Mouse (Mus musculus): Measurements from ENCODE around the gene Ufm1. TPM values are rescaled to one million over a fixed set of nuclear protein-coding genes. Genes with fewer than 3 reads are reported as not detected.

Ufm1 gene
- polyA plus RNA-seq, 1 experiment, result 50.3 TPM

DNA sequence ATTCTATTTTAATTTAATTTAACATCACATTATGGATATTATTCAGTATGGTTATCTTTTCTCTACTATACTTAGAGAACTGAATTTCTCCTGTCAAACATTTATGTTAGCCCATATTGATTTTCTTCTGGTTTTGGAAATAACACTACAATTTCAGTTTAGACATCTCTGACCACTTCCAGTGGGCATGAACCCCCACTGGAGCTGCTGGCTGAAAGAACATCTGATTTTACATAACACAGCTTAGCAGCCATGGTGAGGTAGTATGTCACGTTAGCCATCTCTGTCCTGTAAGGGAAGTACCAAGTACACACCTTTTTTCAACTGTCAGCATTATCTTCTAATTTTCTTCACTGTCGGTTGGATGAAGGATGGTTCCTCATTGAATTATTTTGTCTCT lies 18.8 kb downstream of the Ufm1 start, which contains the start of gene Gm10985:
Gene Gm10985 (plus strand): TSS at position 301 of the 400 bp plus-strand sequence.
- H3K4me1 ChIP-seq (ENCODE audit: control insufficient read depth, insufficient read depth, low read length), result no peaks in the 10 kb centered on the region
- no peak within 1 kb of the TSS for H3K9ac ChIP-seq (ENCODE audit: low read depth, poor library complexity, severe bottlenecking)
- H3K9me3 ChIP-seq (replicated peaks; ENCODE audit: control insufficient read depth, insufficient read depth, low read length, poor library complexity, severe bottlenecking), result no peaks in the 10 kb centered on the region
- H3K27me3 ChIP-seq (ENCODE audit: control insufficient read depth, insufficient read depth, low read length, poor library complexity, severe bottlenecking), result no peaks in the 10 kb centered on the region; the same call in 1 of the 2 replicates
- TF ChIP-seq EP300 (IDR thresholded peaks at IDR 0.05; ENCODE audit: insufficient read depth, low read depth, low read length) (no peak), CTCF (IDR thresholded peaks at IDR 0.05; ENCODE audit: low read depth, low read length) (no peak), POLR2A (IDR thresholded peaks at IDR 0.05; ENCODE audit: insufficient read depth, low read length) (no peak)
- no peak within 1 kb of the TSS for H3K4me3 ChIP-seq (ENCODE audit: low read depth, low read length)
- no peaks in the 10 kb centered on the region for H3K36me3 ChIP-seq (ENCODE audit: control insufficient read depth, insufficient read depth, low read length, poor library complexity, severe bottlenecking)
- H3K27ac ChIP-seq (ENCODE audit: insufficient read depth, low read length), result no peak within 1 kb of the TSS

DNA sequence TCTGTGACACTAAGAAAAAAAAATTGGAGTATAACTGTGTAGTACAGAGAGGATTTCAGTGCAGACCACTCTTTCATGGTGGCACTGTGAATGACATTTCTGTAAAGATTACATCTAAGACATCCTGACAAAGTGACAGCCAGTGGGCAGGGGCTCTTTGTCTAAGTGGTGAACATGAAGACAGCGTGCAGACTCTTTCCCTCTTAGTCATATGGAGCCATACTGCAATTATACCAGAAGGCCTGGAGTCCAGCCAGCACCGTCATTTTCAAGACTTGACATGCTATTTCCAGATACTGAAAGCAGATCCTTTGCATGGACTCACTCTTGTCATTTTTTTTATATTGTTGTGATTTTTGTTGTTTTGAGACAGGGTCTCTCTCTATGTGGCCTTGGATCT lies 29.4 kb downstream of the Ufm1 start:
- Histone ChIP-seq H3K4me3 (ENCODE audit: low read depth, low read length) (no peak overlapping the region), H3K4me1 (ENCODE audit: control insufficient read depth, insufficient read depth, low read length) (no peaks in the 10 kb centered on the region), H3K9ac (ENCODE audit: low read depth, poor library complexity, severe bottlenecking) (no peak overlapping the region), H3K9me3 (replicated peaks; ENCODE audit: control insufficient read depth, insufficient read depth, low read length, poor library complexity, severe bottlenecking) (no peaks in the 10 kb centered on the region), H3K27ac (ENCODE audit: insufficient read depth, low read length) (no peak overlapping the region), H3K27me3 (ENCODE audit: control insufficient read depth, insufficient read depth, low read length, poor library complexity, severe bottlenecking) (no peaks in the 10 kb centered on the region), H3K36me3 (ENCODE audit: control insufficient read depth, insufficient read depth, low read length, poor library complexity, severe bottlenecking) (no peaks in the 10 kb centered on the region)
- no peak for TF ChIP-seq POLR2A (IDR thresholded peaks at IDR 0.05; ENCODE audit: insufficient read depth, low read length)
- no peak for TF ChIP-seq EP300 (IDR thresholded peaks at IDR 0.05; ENCODE audit: insufficient read depth, low read depth, low read length)
- TF ChIP-seq CTCF (IDR thresholded peaks at IDR 0.05; ENCODE audit: low read depth, low read length), result no peak

DNA sequence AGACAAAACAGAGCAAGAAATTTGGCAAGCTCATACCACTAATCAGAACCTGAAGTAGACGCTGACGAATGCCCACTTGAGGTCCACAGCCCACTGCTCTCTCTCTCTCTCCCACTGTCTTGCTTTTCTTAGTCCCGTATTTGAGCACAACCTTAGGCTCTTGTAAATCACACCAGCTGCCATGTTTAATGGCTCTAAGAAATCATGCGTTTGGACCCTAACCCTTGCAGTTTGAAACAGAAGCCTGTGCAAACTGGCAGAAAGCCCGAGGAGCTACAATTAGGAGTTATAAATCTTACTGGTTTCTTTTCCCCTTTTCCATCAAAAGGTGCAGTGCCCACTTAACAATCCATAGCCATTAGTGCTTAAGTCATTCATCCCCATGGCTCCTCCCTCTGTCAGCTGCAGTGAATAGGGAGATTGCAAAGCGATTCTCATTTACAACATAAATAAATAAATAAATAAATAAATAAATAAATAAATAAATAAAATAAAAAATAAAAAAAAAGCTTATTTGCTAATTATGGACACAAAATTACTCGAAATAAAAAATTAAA lies 50.1 kb downstream of the Ufm1 start:
- TF ChIP-seq EP300 (IDR thresholded peaks at IDR 0.05; ENCODE audit: insufficient read depth, low read depth, low read length) (no peak), POLR2A (IDR thresholded peaks at IDR 0.05; ENCODE audit: insufficient read depth, low read length) (no peak), CTCF (IDR thresholded peaks at IDR 0.05; ENCODE audit: low read depth, low read length) (no peak)
- no peaks in the 10 kb centered on the region for H3K9me3 ChIP-seq (replicated peaks; ENCODE audit: control insufficient read depth, insufficient read depth, low read length, poor library complexity, severe bottlenecking)
- H3K27me3 ChIP-seq (ENCODE audit: control insufficient read depth, insufficient read depth, low read length, poor library complexity, severe bottlenecking), result no peaks in the 10 kb centered on the region
- no peak overlapping the region for H3K9ac ChIP-seq (ENCODE audit: low read depth, poor library complexity, severe bottlenecking)
- no peak overlapping the region for H3K27ac ChIP-seq (ENCODE audit: insufficient read depth, low read length)
- no peaks in the 10 kb centered on the region for H3K36me3 ChIP-seq (ENCODE audit: control insufficient read depth, insufficient read depth, low read length, poor library complexity, severe bottlenecking)
- H3K4me1 ChIP-seq (ENCODE audit: control insufficient read depth, insufficient read depth, low read length), result no peaks in the 10 kb centered on the region
- H3K4me3 ChIP-seq (ENCODE audit: low read depth, low read length), result no peak overlapping the region

Other genes with a start within 250 kb of the Ufm1 start
- 29.2 and 30.3 TPM in 2 replicates for gene Frem2, start 206.5 kb downstream of the Ufm1 start, polyA plus RNA-seq (2011; ENCODE audit: insufficient read depth, insufficient read length, low read depth, missing spikeins)
- gene Gm10985, start 18.7 kb downstream of the Ufm1 start, polyA plus RNA-seq (2011; ENCODE audit: insufficient read depth, insufficient read length, low read depth, missing spikeins), result not detected in 2 replicates

Measured in ES-Bruce4 (cell line).